Mouse (Mus musculus) kidney, postnatal 25 days (tissue): ENCODE measurements at regions not wholly inside any gene's neighbourhood (a gene's known extent, or its start where the extent isn't known, plus 50 kb on each side); places are given as distances from the start of the nearest gene placed in this dataset.
"Not testable (repeated sequence)": the region's sequence is repeated elsewhere in the genome, so short reads cannot be mapped to it uniquely, and the experiment has no call there.

Experiments used
- DNase-seq, 2 experiments: peaks; one replicate each; pipeline ENCODE4 v3.0.0; 2021; ENCODE audit warnings: mixed read lengths in 2 of 2

- no peak for DNase-seq
Observed at GRCm38 (mm10) chr12:39714169-39714794, 323.5 kb downstream of the Arl4a start.

GRCm38 (mm10) chr12:39711807-39712206 is 326.0 kb downstream of the Arl4a start:
- DNase-seq = no peak

GRCm38 (mm10) chr12:39709850-39710249 is 328.0 kb downstream of the Arl4a start:
- no peak for DNase-seq

- no peak for DNase-seq
Observed at GRCm38 (mm10) chr12:39697182-39697581, 340.6 kb downstream of the Arl4a start.

- no peak for DNase-seq
Observed at GRCm38 (mm10) chr12:39695322-39695721, 342.5 kb downstream of the Arl4a start.

GRCm38 (mm10) chr12:39692043-39692442 is 345.8 kb downstream of the Arl4a start:
- DNase-seq = no peak

GRCm38 (mm10) chr12:39685399-39685798 is 352.4 kb downstream of the Arl4a start:
- DNase-seq = no peak

GRCm38 (mm10) chr12:39682121-39682520 is 355.7 kb downstream of the Arl4a start:
- DNase-seq = no peak

- DNase-seq = no peak
Observed at GRCm38 (mm10) chr12:39675608-39676007, 362.2 kb downstream of the Arl4a start.

- DNase-seq = no peak
Observed at GRCm38 (mm10) chr12:39667701-39668100, 370.1 kb downstream of the Arl4a start.

- peak; percentile 59 to 79 for DNase-seq
Observed at GRCm38 (mm10) chr12:39665448-39665847, 372.4 kb downstream of the Arl4a start.

- DNase-seq = no peak
Observed at GRCm38 (mm10) chr12:39660420-39660819, 377.4 kb downstream of the Arl4a start.

- DNase-seq = peak; percentile 16 to 35
Observed at GRCm38 (mm10) chr12:39656606-39657005, 381.2 kb downstream of the Arl4a start.

GRCm38 (mm10) chr12:39648952-39649351 is 388.9 kb downstream of the Arl4a start:
- DNase-seq = no peak

GRCm38 (mm10) chr12:39646556-39646955 is 391.3 kb downstream of the Arl4a start:
- no peak for DNase-seq

- no peak for DNase-seq
Observed at GRCm38 (mm10) chr12:39645581-39645980, 392.2 kb downstream of the Arl4a start.

GRCm38 (mm10) chr12:39639246-39639645 is 398.6 kb downstream of the Arl4a start:
- DNase-seq = no peak

- no peak for DNase-seq
Observed at GRCm38 (mm10) chr12:39634337-39634736, 403.5 kb downstream of the Arl4a start.

GRCm38 (mm10) chr12:39621266-39621665 is 416.6 kb downstream of the Arl4a start:
- DNase-seq = no peak

- DNase-seq = no peak
Observed at GRCm38 (mm10) chr12:39605289-39605688, 432.5 kb downstream of the Arl4a start.

GRCm38 (mm10) chr12:39604723-39605122 is 433.1 kb downstream of the Arl4a start:
- no peak for DNase-seq

GRCm38 (mm10) chr12:39594726-39595125 is 443.1 kb downstream of the Arl4a start:
- DNase-seq = no peak

- not testable (repeated sequence) for DNase-seq
Observed at GRCm38 (mm10) chr12:39593781-39594180, 444.0 kb downstream of the Arl4a start.

GRCm38 (mm10) chr12:39587204-39587909 is 450.5 kb downstream of the Arl4a start:
- no peak for DNase-seq

- DNase-seq = no peak
Observed at GRCm38 (mm10) chr12:39586163-39586562, 451.7 kb downstream of the Arl4a start.
